In the genomic region with DNA sequence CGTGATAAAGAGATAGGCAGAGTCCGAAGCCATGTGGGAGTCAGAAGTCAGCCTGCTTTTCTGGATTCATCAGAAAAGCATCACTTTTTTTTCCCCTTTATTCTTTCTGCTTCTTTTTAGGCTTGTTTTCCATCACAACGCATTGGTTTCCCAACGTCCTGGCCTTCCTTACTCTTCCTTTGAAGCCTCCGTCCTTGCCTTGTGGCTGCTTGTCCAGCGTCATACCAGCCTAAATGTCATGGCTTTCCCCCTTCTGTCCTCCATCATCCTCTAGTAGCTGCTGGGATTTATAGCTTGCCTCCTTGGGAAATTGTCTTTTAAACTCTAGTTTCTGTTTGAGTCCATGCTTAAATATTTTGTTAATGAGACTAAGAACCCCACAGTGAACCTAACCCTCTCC, we compare ENCODE assay signal across 23 mouse cellular contexts.
DNase-seq lines count a peak whose midpoint lies in the region; ATAC-seq lines count a peak whose summit lies in the region.
"Had no signal": no experiment of that assay in that cellular context is flagged by ENCODE, and none has a peak within 500 bp of the region (broad histone marks: within the 10 kb centered on the region; RNA-seq: fewer than 3 reads in every experiment).

No protein-coding gene starts in this region.

- DNase-seq in adrenal gland, adult (ENCODE audit: inconsistent age in 2 of 2, low spot score in 1 of 2) = peak; percentile 81 to 90
- DNase-seq in adrenal gland, postnatal 4 days (ENCODE audit: low spot score in 2 of 2) = no peak
- peak; percentile 12 for DNase-seq in midbrain, embryonic 11.5 days (ENCODE audit: low spot score, missing footprints)
- DNase-seq in midbrain, embryonic 10.5 days (ENCODE audit: low spot score) = no peak
- no peak for DNase-seq in frontal cortex, adult 2 months (ENCODE audit: extremely low spot score in 1 of 2, low spot score in 1 of 2)
- DNase-seq: cerebellum, adult 11-12 months; cerebellum, adult 8-10 months; gastrocnemius, postnatal 10 days; gastrocnemius, postnatal 36 days; heart, postnatal 10 days; heart, postnatal 36 days; kidney, adult 18-20 months had no signal

- 0 out of 2 replicates have a peak overlapping the region, but pooled peaks have one; percentile 29 for H3K27ac ChIP-seq in forebrain, embryonic 16.5 days (ENCODE audit: low read length)
- H3K27ac ChIP-seq in forebrain, embryonic 13.5 days = no peak overlapping the region
- no peak overlapping the region for H3K27ac ChIP-seq in midbrain, embryonic 11.5 days (ENCODE audit: low read depth, low read length)
- no peak overlapping the region for H3K27ac ChIP-seq in midbrain, embryonic 10.5 days (replicated peaks)
- H3K27ac ChIP-seq: forebrain, embryonic 10.5 days; heart, embryonic 15.5 days; hindbrain, embryonic 10.5 days; hindbrain, embryonic 13.5 days; intestine, embryonic 15.5 days had no signal

- H3K36me3 ChIP-seq in forebrain, embryonic 16.5 days (ENCODE audit: control insufficient read depth, insufficient read depth) = no peaks in the 10 kb centered on the region
- no peaks in the 10 kb centered on the region for H3K36me3 ChIP-seq in forebrain, embryonic 13.5 days (ENCODE audit: poor library complexity, severe bottlenecking)
- H3K36me3 ChIP-seq in midbrain, embryonic 11.5 days (ENCODE audit: control insufficient read depth, insufficient read depth, low read length) = no peaks in the 10 kb centered on the region
- H3K36me3 ChIP-seq in midbrain, embryonic 10.5 days = no peaks in the 10 kb centered on the region
- H3K36me3 ChIP-seq: forebrain, embryonic 10.5 days; heart, embryonic 12.5 days; heart, embryonic 15.5 days; hindbrain, embryonic 10.5 days; hindbrain, embryonic 13.5 days; intestine, embryonic 15.5 days had no signal

- WGBS in forebrain, embryonic 16.5 days = 89% methylated on average over 6 of the region's 6 CpGs
- WGBS in forebrain, embryonic 13.5 days = 89% methylated on average over 6 of the region's 6 CpGs
- 91% methylated on average over 6 of the region's 6 CpGs for WGBS in midbrain, embryonic 11.5 days
- 93% methylated on average over 6 of the region's 6 CpGs for WGBS in midbrain, embryonic 10.5 days

- H3K4me1 ChIP-seq in forebrain, embryonic 16.5 days (replicated peaks; ENCODE audit: control insufficient read depth, insufficient read depth, low read length) = peaks cover 43% of the 10 kb centered on the region
- peaks cover 55% of the 10 kb centered on the region for H3K4me1 ChIP-seq in forebrain, embryonic 13.5 days
- H3K4me1 ChIP-seq in midbrain, embryonic 11.5 days (ENCODE audit: control insufficient read depth, insufficient read depth, low read length) = peaks cover 4% of the 10 kb centered on the region; the same call in 1 of the 2 replicates
- peaks cover 14% of the 10 kb centered on the region for H3K4me1 ChIP-seq in midbrain, embryonic 10.5 days

- no peak overlapping the region for H3K4me3 ChIP-seq in forebrain, embryonic 16.5 days (replicated peaks; ENCODE audit: low read length)
- H3K4me3 ChIP-seq in forebrain, embryonic 13.5 days = no peak overlapping the region
- no peak overlapping the region for H3K4me3 ChIP-seq in midbrain, embryonic 11.5 days (ENCODE audit: low read depth, low read length)
- no peak overlapping the region for H3K4me3 ChIP-seq in midbrain, embryonic 10.5 days
- H3K4me3 ChIP-seq: forebrain, embryonic 10.5 days; heart, embryonic 12.5 days; heart, embryonic 15.5 days; hindbrain, embryonic 10.5 days; hindbrain, embryonic 13.5 days; intestine, embryonic 15.5 days had no signal

- no peak for ATAC-seq in forebrain, embryonic 16.5 days
- ATAC-seq in forebrain, embryonic 13.5 days = no peak
- no peak for ATAC-seq in midbrain, embryonic 11.5 days (ENCODE audit: low FRiP score)
- ATAC-seq: activated CD4-positive, CD25-positive, alpha-beta regulatory T cell, adult 4 months; forebrain, embryonic 14.5 days; hindbrain, embryonic 16.5 days; intestine, embryonic 15.5 days had no signal

- no peak overlapping the region for H3K9ac ChIP-seq in forebrain, embryonic 16.5 days (replicated peaks; ENCODE audit: low read depth, low read length)
- no peak overlapping the region for H3K9ac ChIP-seq in forebrain, embryonic 13.5 days
- no peak overlapping the region for H3K9ac ChIP-seq in midbrain, embryonic 11.5 days (ENCODE audit: low read length)
- H3K9ac ChIP-seq: heart, embryonic 12.5 days; heart, embryonic 15.5 days; hindbrain, embryonic 13.5 days; intestine, embryonic 15.5 days had no signal

- H3K4me2 ChIP-seq in forebrain, embryonic 16.5 days (ENCODE audit: low read length) = no peak overlapping the region
- no peak overlapping the region for H3K4me2 ChIP-seq in forebrain, embryonic 13.5 days
- no peak overlapping the region for H3K4me2 ChIP-seq in midbrain, embryonic 11.5 days
- H3K4me2 ChIP-seq: heart, embryonic 12.5 days; heart, embryonic 15.5 days; hindbrain, embryonic 13.5 days; intestine, embryonic 15.5 days had no signal

- no peaks in the 10 kb centered on the region for H3K9me3 ChIP-seq in forebrain, embryonic 16.5 days (ENCODE audit: control insufficient read depth, low read length)
- H3K9me3 ChIP-seq in forebrain, embryonic 13.5 days (replicated peaks) = no peaks in the 10 kb centered on the region
- H3K9me3 ChIP-seq in midbrain, embryonic 11.5 days (ENCODE audit: control insufficient read depth, low read length) = no peaks in the 10 kb centered on the region
- H3K9me3 ChIP-seq in midbrain, embryonic 10.5 days (replicated peaks) = no peaks in the 10 kb centered on the region
- H3K9me3 ChIP-seq: forebrain, embryonic 10.5 days; heart, embryonic 12.5 days; heart, embryonic 15.5 days; hindbrain, embryonic 10.5 days; hindbrain, embryonic 13.5 days; intestine, embryonic 15.5 days had no signal

- no peaks in the 10 kb centered on the region for H3K27me3 ChIP-seq in forebrain, embryonic 16.5 days (replicated peaks; ENCODE audit: control insufficient read depth, insufficient read depth, low read length)
- H3K27me3 ChIP-seq in forebrain, embryonic 13.5 days = no peaks in the 10 kb centered on the region
- no peaks in the 10 kb centered on the region for H3K27me3 ChIP-seq in midbrain, embryonic 11.5 days (ENCODE audit: control insufficient read depth, insufficient read depth, low read length)
- H3K27me3 ChIP-seq in midbrain, embryonic 10.5 days (ENCODE audit: low read depth, poor library complexity, severe bottlenecking) = no peaks in the 10 kb centered on the region; the same call in 1 of the 2 replicates
- H3K27me3 ChIP-seq: heart, embryonic 12.5 days; heart, embryonic 15.5 days; hindbrain, embryonic 13.5 days; intestine, embryonic 15.5 days had no signal

Comparison
In these comparisons a context has a peak if more than half of its experiments do, and no peak if none do; other contexts are left out.
1. DNase-seq: peak in adrenal gland, adult (2 of 2) and midbrain, embryonic 11.5 days (single experiment); none in adrenal gland, postnatal 4 days (0 of 2), midbrain, embryonic 10.5 days (single experiment) and frontal cortex, adult 2 months (0 of 2).